Mouse (Mus musculus): ENCODE measurements at regions not wholly inside any gene's neighbourhood (a gene's known extent, or its start where the extent isn't known, plus 50 kb on each side); places are given as distances from the start of the nearest gene placed in this dataset.

- TF ChIP-seq CTCF (IDR thresholded peaks at IDR 0.05), result no peak
- ATAC-seq (no peak), DNase-seq (ENCODE audit: low read depth, low spot score) (no peak)
- in situ Hi-C loops (cut with MboI; ENCODE audit: low pct_unique_long_range_greater_than_20kb), result no loop called here
- no peaks in the 10 kb centered on the region for H3K27me3 ChIP-seq
- CTCF ChIA-PET, result no interaction called here
- POLR2A ChIA-PET, result no interaction called here
Measured at GRCm38 (mm10) chr14:76660906-76661305, 104.2 kb upstream of the Serp2 start.

DNA sequence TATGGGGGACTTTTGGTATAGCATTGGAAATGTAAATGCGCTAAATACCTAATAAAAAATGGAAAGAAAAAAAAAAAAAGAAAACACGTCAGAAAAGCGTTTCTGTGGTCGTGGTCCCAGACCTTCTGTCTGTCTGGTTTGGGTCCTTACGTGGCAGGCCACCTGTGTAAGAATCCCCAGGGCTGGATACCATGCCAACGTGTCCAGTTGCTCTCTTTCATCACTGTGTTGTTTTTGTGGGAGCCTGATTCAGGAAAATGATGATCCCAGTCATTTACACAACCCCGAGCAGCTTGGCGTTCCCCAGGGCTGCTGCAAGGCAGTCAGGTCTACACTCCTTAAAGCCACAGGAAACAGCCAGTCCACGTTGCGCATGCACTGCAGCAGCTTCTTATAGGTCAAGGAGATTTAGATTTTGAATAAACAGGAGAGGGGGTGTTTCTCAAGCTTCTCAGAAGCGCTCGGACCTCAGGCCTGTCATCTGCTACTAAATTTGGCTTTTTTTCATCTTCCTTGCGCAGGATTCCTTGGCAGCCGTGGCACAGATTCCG is 102.3 kb upstream of the Serp2 start:
- DNase-seq (ENCODE audit: low read depth, low spot score) (no peak), ATAC-seq (no peak)
- no peaks in the 10 kb centered on the region for H3K27me3 ChIP-seq
- CTCF ChIA-PET, result interaction anchor here (0.6 kb wide), 1 partner anchor 111 kb away, joined by 3 read pairs; no protein-coding TSS in a partner anchor
- TF ChIP-seq CTCF (IDR thresholded peaks at IDR 0.05), result no peak
- POLR2A ChIA-PET, result interaction anchor here (0.7 to 1.6 kb wide), 4 partner anchors 38 to 126 kb away, joined by 4 to 13 read pairs (median 4); no protein-coding TSS in a partner anchor
- in situ Hi-C loops (cut with MboI; ENCODE audit: low pct_unique_long_range_greater_than_20kb), result loop anchor here (5.0 kb wide), 1 partner anchor 102 kb away; the partner anchor contains the start of gene Serp2

DNA sequence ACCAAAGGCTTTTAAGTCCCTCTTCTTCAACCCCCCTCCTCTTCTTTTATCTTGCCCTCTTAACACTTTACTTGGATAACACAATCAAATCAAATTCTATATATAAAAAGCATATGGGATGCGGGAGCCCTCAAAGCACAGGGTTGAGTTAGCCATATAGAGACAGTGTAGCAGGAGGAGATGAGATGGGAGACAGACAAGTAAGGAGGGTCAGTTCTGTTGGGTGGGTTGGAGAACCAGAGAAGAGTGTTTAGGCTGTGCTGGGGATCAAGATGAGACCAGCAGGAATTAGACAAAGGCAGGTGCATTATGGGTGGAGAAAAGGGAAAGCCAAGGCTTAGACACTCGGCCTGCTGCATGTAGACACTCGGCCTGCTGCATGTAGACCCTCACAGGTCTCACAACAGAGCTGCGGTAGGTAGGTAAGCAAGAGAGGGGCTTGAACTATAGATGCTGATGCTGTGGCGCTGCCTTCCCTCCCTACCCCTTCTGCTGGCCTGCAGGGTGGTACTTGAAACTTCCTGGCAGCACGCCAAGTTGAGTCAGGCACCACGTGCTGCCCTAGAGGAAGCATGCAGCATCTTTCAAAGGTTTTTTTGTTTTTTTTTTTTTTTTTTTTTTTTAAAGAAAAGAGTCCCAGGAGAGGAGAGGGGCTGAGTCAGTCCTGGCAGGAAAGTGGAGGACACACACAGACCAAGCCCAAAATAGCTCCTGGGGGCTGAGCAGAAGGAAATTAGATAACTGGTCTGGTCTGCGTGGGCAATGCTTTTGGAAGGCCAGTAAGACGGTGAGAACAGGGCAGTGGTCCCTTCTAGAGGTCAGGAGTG is 101.3 kb upstream of the Serp2 start:
- TF ChIP-seq CTCF (IDR thresholded peaks at IDR 0.05), result no peak
- ChIA-PET POLR2A (interaction anchor here (0.7 to 1.6 kb wide), 5 partner anchors 39 to 153 kb away, joined by 3 to 13 read pairs (median 4); no protein-coding TSS in a partner anchor), CTCF (interaction anchor here (0.8 kb wide), 2 partner anchors 117 to 126 kb away, joined by 3 read pairs; no protein-coding TSS in a partner anchor)
- ATAC-seq (peak; percentile 44), DNase-seq (ENCODE audit: low read depth, low spot score) (peak; percentile 79)
- no peaks in the 10 kb centered on the region for H3K27me3 ChIP-seq
- in situ Hi-C loops (cut with MboI; ENCODE audit: low pct_unique_long_range_greater_than_20kb), result loop anchor here (5.0 kb wide), 1 partner anchor 101 kb away; the partner anchor contains the start of gene Serp2

- in situ Hi-C loops (cut with MboI; ENCODE audit: low pct_unique_long_range_greater_than_20kb), result loop anchor here (5.0 kb wide), 1 partner anchor 100 kb away; the partner anchor contains the start of gene Serp2
- no peak for TF ChIP-seq CTCF (IDR thresholded peaks at IDR 0.05)
- DNase-seq (ENCODE audit: low read depth, low spot score), result no peak
- CTCF ChIA-PET, result interaction anchor here (0.8 kb wide), 2 partner anchors 117 to 125 kb away, joined by 3 read pairs; no protein-coding TSS in a partner anchor
- no peak for ATAC-seq
- H3K27me3 ChIP-seq, result no peaks in the 10 kb centered on the region
- POLR2A ChIA-PET, result interaction anchor here (1.1 kb wide), 1 partner anchor 152 kb away, joined by 3 read pairs; no protein-coding TSS in a partner anchor
Measured at GRCm38 (mm10) chr14:76657375-76657774, 100.7 kb upstream of the Serp2 start.

- in situ Hi-C loops (cut with MboI; ENCODE audit: low pct_unique_long_range_greater_than_20kb), result no loop called here
- DNase-seq (ENCODE audit: low read depth, low spot score), result no peak
- CTCF ChIA-PET, result no interaction called here
- no peak for TF ChIP-seq CTCF (IDR thresholded peaks at IDR 0.05)
- no peaks in the 10 kb centered on the region for H3K27me3 ChIP-seq
- POLR2A ChIA-PET, result no interaction called here
- no peak for ATAC-seq
Measured at GRCm38 (mm10) chr14:76652356-76653126, 95.9 kb upstream of the Serp2 start.

- in situ Hi-C loops (cut with MboI; ENCODE audit: low pct_unique_long_range_greater_than_20kb), result no loop called here
- ATAC-seq (no peak), DNase-seq (ENCODE audit: low read depth, low spot score) (no peak)
- POLR2A ChIA-PET, result no interaction called here
- no peaks in the 10 kb centered on the region for H3K27me3 ChIP-seq
- no peak for TF ChIP-seq CTCF (IDR thresholded peaks at IDR 0.05)
- CTCF ChIA-PET, result no interaction called here
Measured at GRCm38 (mm10) chr14:76651096-76651495, 94.4 kb upstream of the Serp2 start.

DNA sequence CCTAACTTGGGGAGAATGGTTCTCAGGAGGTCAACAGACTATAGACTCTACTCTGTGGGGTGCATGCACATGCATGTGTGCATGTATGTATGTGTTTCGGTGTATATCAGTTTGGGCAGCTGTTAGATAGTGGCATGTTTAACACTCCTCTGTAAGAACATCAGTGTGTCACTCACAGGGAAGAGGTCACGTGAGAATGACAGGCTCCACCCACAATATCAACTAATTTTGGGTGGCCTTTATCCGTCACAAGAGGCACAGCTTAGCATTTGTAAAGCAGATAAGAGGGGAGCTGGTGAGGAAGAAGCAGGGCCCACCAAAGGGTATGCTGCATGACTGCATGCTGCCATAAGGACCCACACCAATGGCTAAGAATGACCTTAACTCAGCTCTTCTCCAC is 93.2 kb upstream of the Serp2 start:
- ChIA-PET POLR2A (interaction anchor here (0.5 kb wide), 1 partner anchor 94 kb away, joined by 3 read pairs; no protein-coding TSS in a partner anchor), CTCF (interaction anchor here (0.7 to 1.6 kb wide), 2 partner anchors 10 to 12 kb away, joined by 3 to 4 read pairs; no protein-coding TSS in a partner anchor)
- ATAC-seq (no peak), DNase-seq (ENCODE audit: low read depth, low spot score) (no peak)
- TF ChIP-seq CTCF (IDR thresholded peaks at IDR 0.05), result no peak
- in situ Hi-C loops (cut with MboI; ENCODE audit: low pct_unique_long_range_greater_than_20kb), result no loop called here
- no peaks in the 10 kb centered on the region for H3K27me3 ChIP-seq

DNA sequence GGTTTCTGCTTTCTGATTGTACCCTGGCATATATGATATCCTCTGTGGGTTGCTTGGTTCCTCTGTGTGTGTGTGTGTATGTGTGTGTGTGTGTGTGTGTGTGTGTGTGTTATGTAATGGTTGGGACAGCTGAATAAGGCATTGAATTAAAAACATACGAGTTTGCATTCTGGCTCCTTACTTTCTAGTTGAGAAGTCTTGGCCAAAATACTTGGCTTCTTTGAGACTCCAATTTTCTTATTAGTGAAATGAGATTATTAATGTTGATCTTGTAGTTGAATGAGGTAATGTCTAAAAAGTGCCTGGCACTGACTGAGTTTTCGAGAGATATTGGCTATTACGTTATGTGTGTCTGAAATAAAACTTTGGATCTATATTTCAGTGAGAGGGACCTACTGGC is 88.0 kb upstream of the Serp2 start:
- no peaks in the 10 kb centered on the region for H3K27me3 ChIP-seq
- in situ Hi-C loops (cut with MboI; ENCODE audit: low pct_unique_long_range_greater_than_20kb), result no loop called here
- DNase-seq (ENCODE audit: low read depth, low spot score) (no peak), ATAC-seq (no peak)
- ChIA-PET POLR2A (no interaction called here), CTCF (interaction anchor here (1.7 kb wide), 1 partner anchor 10 kb away, joined by 4 read pairs; no protein-coding TSS in a partner anchor)
- TF ChIP-seq CTCF (IDR thresholded peaks at IDR 0.05), result no peak

GRCm38 (mm10) chr14:76641752-76642529 is 85.3 kb upstream of the Serp2 start:
- ATAC-seq, result no peak
- ChIA-PET CTCF (no interaction called here), POLR2A (no interaction called here)
- in situ Hi-C loops (cut with MboI; ENCODE audit: low pct_unique_long_range_greater_than_20kb), result no loop called here
- no peak for DNase-seq (ENCODE audit: low read depth, low spot score)
- no peaks in the 10 kb centered on the region for H3K27me3 ChIP-seq
- TF ChIP-seq CTCF (IDR thresholded peaks at IDR 0.05), result no peak

DNA sequence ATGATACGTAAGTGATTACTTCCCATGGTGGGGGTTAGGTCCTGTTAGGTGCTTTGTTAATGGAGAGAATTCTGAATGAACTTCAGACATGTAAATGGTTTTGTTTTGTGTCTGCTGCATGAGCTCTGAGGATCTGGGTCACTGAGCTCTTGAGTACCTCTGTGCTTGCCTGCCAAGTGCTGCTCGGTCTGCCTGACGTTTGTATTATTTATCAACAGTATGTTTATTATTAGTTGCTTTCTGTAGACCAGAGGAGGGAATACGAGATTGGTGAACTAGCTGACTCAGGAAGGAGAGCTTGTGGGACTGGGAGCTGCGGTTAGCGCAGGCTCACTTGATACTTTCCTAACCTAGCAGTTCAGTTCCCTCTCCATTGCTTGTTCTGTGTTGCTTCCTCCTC is 76.5 kb upstream of the Serp2 start:
- DNase-seq (ENCODE audit: low read depth, low spot score) (no peak), ATAC-seq (no peak)
- no peak for TF ChIP-seq CTCF (IDR thresholded peaks at IDR 0.05)
- H3K27me3 ChIP-seq, result no peaks in the 10 kb centered on the region
- CTCF ChIA-PET, result no interaction called here
- in situ Hi-C loops (cut with MboI; ENCODE audit: low pct_unique_long_range_greater_than_20kb), result no loop called here
- POLR2A ChIA-PET, result no interaction called here
